Mouse (Mus musculus) C2C12 (cell line): ENCODE measurements at regions not wholly inside any gene's neighbourhood (a gene's known extent, or its start where the extent isn't known, plus 50 kb on each side); places are given as distances from the start of the nearest gene placed in this dataset.

Experiments used
- H3K27me3 ChIP-seq: one replicate; pipeline ENCODE4 v1.6.1; 2011; ENCODE audit not compliant: control insufficient read depth, insufficient read depth, insufficient read length
- H3K36me3 ChIP-seq: one replicate; pipeline ENCODE4 v1.6.1; 2011; ENCODE audit not compliant: control insufficient read depth, insufficient read depth
- H3K4me3 ChIP-seq: one replicate; pipeline ENCODE4 v1.5.1; 2011; ENCODE audit warnings: mild to moderate bottlenecking, control low read depth; ENCODE audit not compliant: poor library complexity, insufficient read depth, severe bottlenecking
- H3K79me2 ChIP-seq: one replicate; pipeline ENCODE4 v1.6.1; 2011; ENCODE audit not compliant: control insufficient read depth, insufficient read depth
- H3K79me3 ChIP-seq: one replicate; pipeline ENCODE4 v1.6.1; 2011; ENCODE audit warnings: low read depth, control low read depth
- H3ac ChIP-seq: one replicate; pipeline ENCODE3; 2011; ENCODE audit warnings: low read depth; ENCODE audit not compliant: control insufficient read depth, insufficient read length
- CEBPB ChIP-seq: IDR thresholded peaks from one replicate; pipeline ENCODE4 v1.6.1; 2011; ENCODE audit warnings: low read depth, mild to moderate bottlenecking, control low read depth, moderate library complexity
- CTCF ChIP-seq: IDR thresholded peaks from one replicate; pipeline ENCODE4 v1.5.1; 2011; ENCODE audit not compliant: control insufficient read depth, insufficient read depth, insufficient read length
- FOSL1 ChIP-seq: IDR thresholded peaks from one replicate; pipeline ENCODE4 v1.8.0; 2011; ENCODE audit warnings: mild to moderate bottlenecking, low read length; ENCODE audit not compliant: poor library complexity, insufficient read depth, severe bottlenecking
- MAX ChIP-seq: IDR thresholded peaks from one replicate; pipeline ENCODE4 v1.6.1; 2011; ENCODE audit warnings: mild to moderate bottlenecking, control low read depth
- MYOD1 ChIP-seq: IDR thresholded peaks from one replicate; pipeline ENCODE4 v1.6.1; 2011; ENCODE audit warnings: low read depth; ENCODE audit not compliant: control insufficient read depth, insufficient read length
- MYOG ChIP-seq: IDR thresholded peaks from one replicate; pipeline ENCODE4 v1.6.1; 2011; ENCODE audit not compliant: control insufficient read depth, insufficient read length; ENCODE audit errors: extremely low read depth
- USF1 ChIP-seq: IDR thresholded peaks from one replicate; pipeline ENCODE4 v1.6.1; 2011; ENCODE audit warnings: low read depth, mild to moderate bottlenecking, control low read depth, moderate library complexity

DNA sequence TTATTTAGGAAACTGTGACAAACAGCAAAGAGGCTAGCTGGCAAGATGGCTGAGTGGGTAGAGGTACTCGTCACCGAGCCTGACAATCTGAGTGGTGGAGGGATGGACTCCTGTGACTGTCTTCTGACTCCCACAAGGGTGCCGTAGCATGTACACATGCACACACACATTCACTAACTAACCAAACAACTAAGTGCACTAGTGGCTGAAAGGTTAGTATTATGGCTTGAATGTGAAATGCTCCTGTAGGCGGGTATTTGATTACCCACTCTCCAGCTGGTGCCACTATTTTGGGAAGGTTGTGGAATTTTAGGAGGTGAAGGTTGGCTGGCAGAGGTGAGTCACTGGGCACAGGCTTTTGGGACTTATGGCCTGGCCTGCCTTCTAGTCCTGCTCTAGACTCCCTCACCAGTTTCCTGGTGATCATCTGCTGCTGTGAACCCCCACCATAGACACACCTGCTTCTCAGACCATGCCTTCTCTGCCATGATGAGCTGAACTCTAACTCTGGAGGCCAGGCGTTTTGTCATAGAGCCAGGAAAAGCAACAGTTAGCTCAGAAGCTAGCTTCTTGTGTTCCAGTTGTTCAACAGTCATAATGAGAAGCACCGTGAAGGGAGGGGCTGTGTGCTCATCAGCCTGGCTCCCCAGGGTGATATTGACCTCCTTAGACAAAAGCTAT lies 131.5 kb upstream of the Eif4g2 start:
- Histone ChIP-seq H3K36me3 (no peaks in the 10 kb centered on the region), H3ac (no peak overlapping the region), H3K4me3 (no peak overlapping the region), H3K27me3 (no peaks in the 10 kb centered on the region), H3K79me2 (no peaks in the 10 kb centered on the region), H3K79me3 (no peaks in the 10 kb centered on the region)
- TF ChIP-seq MYOD1 (no peak), CTCF (no peak), CEBPB (no peak), USF1 (no peak), MAX (no peak), MYOG (no peak), FOSL1 (no peak)

DNA sequence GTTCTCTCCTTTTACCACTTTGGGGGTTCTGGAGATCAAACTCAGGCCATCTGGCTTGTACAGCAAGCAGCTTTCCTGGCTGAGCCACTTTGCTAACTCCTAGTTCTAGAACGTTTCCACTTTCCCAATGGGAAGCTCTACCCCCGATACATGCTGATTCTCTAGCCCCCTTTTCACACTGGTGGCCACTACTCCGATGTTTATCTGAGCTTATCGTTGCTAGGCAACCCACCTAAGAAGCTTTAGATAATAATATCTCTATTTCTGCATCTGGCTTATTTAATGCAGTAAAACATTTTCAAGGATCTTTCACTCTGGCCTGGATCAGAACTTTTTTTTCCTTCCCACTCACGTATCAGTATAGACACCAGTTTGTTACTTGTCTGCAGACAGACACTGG lies 129.4 kb upstream of the Eif4g2 start:
- Histone ChIP-seq H3K4me3 (no peak overlapping the region), H3K27me3 (no peaks in the 10 kb centered on the region), H3K36me3 (no peaks in the 10 kb centered on the region), H3ac (no peak overlapping the region), H3K79me2 (no peaks in the 10 kb centered on the region), H3K79me3 (no peaks in the 10 kb centered on the region)
- no peak for TF ChIP-seq CTCF
- no peak for TF ChIP-seq MAX
- no peak for TF ChIP-seq FOSL1
- TF ChIP-seq USF1 = no peak
- no peak for TF ChIP-seq MYOG
- TF ChIP-seq CEBPB = no peak
- no peak for TF ChIP-seq MYOD1

DNA sequence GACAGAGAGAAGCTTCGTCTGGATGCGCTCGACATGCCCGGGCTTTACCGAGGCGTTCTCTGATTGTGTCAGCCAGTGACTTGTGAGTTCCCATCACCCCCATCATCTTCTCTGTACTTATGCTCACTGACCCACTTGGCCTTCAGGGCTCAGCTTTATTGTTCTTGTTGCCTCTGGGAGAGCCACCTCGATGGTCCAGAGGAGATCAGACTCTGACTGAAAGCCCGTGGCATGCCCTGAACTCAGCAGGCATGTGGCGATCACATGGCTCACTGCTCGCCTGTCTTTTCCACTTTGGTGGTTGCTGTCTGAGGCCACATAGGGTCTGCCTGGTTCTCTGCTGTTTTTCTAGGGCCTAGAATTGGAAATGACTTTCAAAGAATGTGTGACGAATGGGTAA lies 128.8 kb upstream of the Eif4g2 start:
- Histone ChIP-seq H3ac (no peak overlapping the region), H3K79me2 (no peaks in the 10 kb centered on the region), H3K79me3 (no peaks in the 10 kb centered on the region), H3K27me3 (no peaks in the 10 kb centered on the region), H3K36me3 (no peaks in the 10 kb centered on the region), H3K4me3 (no peak overlapping the region)
- no peak for TF ChIP-seq CEBPB

DNA sequence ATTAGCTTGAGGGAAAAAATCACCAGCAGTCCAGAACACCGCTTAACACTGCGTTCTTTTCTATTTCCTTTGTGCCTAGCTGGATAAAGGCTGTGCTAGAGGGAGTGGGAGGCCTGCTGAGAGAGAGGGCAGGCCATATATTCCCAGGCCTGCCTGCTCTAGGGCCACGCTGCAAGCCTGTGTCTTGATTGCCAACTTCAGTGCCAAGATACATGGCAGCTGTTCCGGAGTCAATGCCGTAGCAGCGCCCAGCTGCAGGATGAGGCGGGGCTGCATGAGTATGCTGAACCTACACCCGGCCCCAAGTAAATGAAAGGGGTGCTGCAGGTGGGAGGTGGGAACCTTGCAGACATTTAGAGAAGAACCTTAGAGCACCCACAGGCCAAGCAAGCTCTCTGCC lies 127.5 kb upstream of the Eif4g2 start:
- H3K27me3 ChIP-seq = no peaks in the 10 kb centered on the region
- TF ChIP-seq CTCF = no peak
- TF ChIP-seq MYOG = no peak
- no peak for TF ChIP-seq CEBPB
- no peak for TF ChIP-seq USF1
- TF ChIP-seq FOSL1 = no peak
- TF ChIP-seq MYOD1 = no peak
- no peak for TF ChIP-seq MAX

DNA sequence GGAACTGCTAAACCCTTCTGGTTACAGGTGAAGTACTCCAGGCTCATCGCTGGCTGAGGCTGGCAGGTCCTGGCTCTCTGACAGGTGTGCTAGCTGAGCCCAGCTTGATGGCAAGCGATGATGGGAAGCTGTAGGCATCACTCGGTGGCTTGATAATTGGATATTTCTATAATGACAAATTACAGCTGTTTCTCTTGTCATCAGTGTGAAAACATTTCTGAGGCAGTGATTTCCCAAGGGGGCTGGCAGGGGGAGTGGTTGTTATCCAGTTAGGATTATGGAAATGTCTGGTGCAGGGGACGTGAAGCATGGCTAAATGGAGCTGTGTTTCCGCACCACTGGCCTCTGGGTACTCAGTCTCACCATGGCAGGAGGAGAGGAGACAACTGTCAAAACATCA lies 123.0 kb upstream of the Eif4g2 start:
- TF ChIP-seq MYOG (no peak), FOSL1 (no peak), MYOD1 (no peak), MAX (no peak), USF1 (no peak), CEBPB (no peak), CTCF (no peak)
- H3K27me3 ChIP-seq = no peaks in the 10 kb centered on the region

More for the DNA sequence above, 127.5 kb upstream of the Eif4g2 start:
- no peaks in the 10 kb centered on the region for H3K79me3 ChIP-seq
- H3ac ChIP-seq = no peak overlapping the region
- no peak overlapping the region for H3K4me3 ChIP-seq
- H3K79me2 ChIP-seq = no peaks in the 10 kb centered on the region
- no peaks in the 10 kb centered on the region for H3K36me3 ChIP-seq

DNA sequence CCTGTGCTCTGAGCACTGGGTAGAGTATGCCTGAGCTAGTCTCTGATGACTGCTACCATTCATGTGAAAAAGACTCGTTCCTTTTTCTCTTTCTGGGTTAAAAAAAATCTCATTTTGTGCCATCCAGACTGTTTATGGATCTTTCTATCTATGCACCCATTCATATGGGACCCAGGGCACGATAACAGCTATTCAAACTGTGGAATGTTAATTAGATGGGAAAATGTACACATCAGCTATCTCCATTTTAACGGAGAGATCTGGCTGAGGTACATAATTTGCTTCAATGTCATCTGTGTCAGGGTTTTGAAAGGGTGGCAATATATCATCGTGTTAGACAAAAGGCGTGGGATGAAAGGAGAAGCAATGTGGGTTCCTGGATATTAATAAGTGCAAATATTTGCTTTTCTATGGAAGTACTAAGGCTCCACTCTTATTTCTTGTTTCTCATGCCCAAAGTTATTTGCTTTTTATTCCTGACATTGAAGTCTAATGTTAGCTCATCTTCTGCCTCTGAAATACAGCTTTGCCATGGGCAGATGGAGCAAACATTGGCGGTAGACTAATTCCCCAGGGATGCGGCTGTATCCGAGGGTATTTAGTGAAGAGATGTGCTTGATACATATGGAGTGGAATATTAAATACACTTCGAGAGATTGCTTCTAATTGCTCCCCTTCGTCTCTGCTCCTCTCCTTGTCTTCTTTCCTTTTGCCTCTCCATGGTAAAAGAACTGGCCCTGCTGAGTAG lies 116.0 kb upstream of the Eif4g2 start:
- Histone ChIP-seq H3K36me3 (no peaks in the 10 kb centered on the region), H3ac (no peak overlapping the region), H3K27me3 (no peaks in the 10 kb centered on the region), H3K4me3 (no peak overlapping the region), H3K79me3 (no peaks in the 10 kb centered on the region), H3K79me2 (no peaks in the 10 kb centered on the region)
- TF ChIP-seq CEBPB (no peak), USF1 (no peak), MAX (no peak), FOSL1 (no peak), MYOD1 (no peak), CTCF (no peak), MYOG (no peak)

More for the DNA sequence above, 123.0 kb upstream of the Eif4g2 start:
- Histone ChIP-seq H3K36me3 (no peaks in the 10 kb centered on the region), H3K79me3 (no peaks in the 10 kb centered on the region), H3K4me3 (no peak overlapping the region), H3K79me2 (no peaks in the 10 kb centered on the region), H3ac (no peak overlapping the region)
